Mouse (Mus musculus) hindbrain, embryonic 16.5 days (tissue): Measurements from ENCODE around the gene Zfp512b. TPM values are rescaled to one million over a fixed set of nuclear protein-coding genes. Genes with fewer than 3 reads are reported as not detected.

Experiments used
- ATAC-seq: fragments of 200-750 bp; cut with Nextera tagmentation; 2 replicates; pipeline ENCODE4 v1.8.0; 2017; ENCODE audit warnings: moderate TSS enrichment, moderate library complexity
- H3K27ac ChIP-seq: fragments of 300-500 bp; sonication (generic); 2 replicates; pipeline ENCODE4 v1.5.1; 2014; ENCODE audit warnings: low read depth, mild to moderate bottlenecking, control low read depth, low read length, moderate library complexity
- H3K27me3 ChIP-seq: fragments of 300-500 bp; sonication (generic); replicated peaks from 2 replicates; pipeline ENCODE4 v1.6.1; 2014; ENCODE audit warnings: low read length; ENCODE audit not compliant: control insufficient read depth, insufficient read depth
- H3K36me3 ChIP-seq: fragments of 300-500 bp; sonication (generic); 2 replicates; pipeline ENCODE4 v1.6.1; 2014; ENCODE audit warnings: mild to moderate bottlenecking, low read length, moderate library complexity, mixed read lengths; ENCODE audit not compliant: control insufficient read depth, insufficient read depth
- H3K4me1 ChIP-seq: fragments of 300-500 bp; sonication (generic); 2 replicates; pipeline ENCODE4 v1.6.1; 2014; ENCODE audit warnings: low read depth, low read length; ENCODE audit not compliant: control insufficient read depth, insufficient read depth
- H3K4me2 ChIP-seq: fragments of 300-500 bp; sonication (generic); 2 replicates; pipeline ENCODE4 v1.6.1; 2014; ENCODE audit warnings: mild to moderate bottlenecking, low read length, control low read depth, moderate library complexity
- H3K4me3 ChIP-seq: fragments of 300-500 bp; sonication (generic); 2 replicates; pipeline ENCODE4 v1.5.1; 2014; ENCODE audit warnings: mild to moderate bottlenecking, low read length, control low read depth, moderate library complexity
- H3K9ac ChIP-seq: fragments of 300-500 bp; sonication (generic); 2 replicates; pipeline ENCODE4 v1.6.1; 2014; ENCODE audit warnings: low read depth, mild to moderate bottlenecking, control low read depth, low read length, moderate library complexity
- H3K9me3 ChIP-seq: fragments of 300-500 bp; sonication (generic); 2 replicates; pipeline ENCODE4 v1.6.1; 2014; ENCODE audit warnings: mild to moderate bottlenecking, low read length, moderate library complexity; ENCODE audit not compliant: control insufficient read depth
- WGBS: fragments of 180-500 bp; shearing (Covaris S2); extraction: QIAGEN DNeasy Blood & Tissue Kit; methylation state at CpG from one replicate; pipeline ENCODE4 v1.1.7; 2014; 5-methylcytosine and 5-hydroxymethylcytosine counted together
- polyA plus RNA-seq: library from polyadenylated mRNA; unstranded; fragments of >200 nt; fragmentation: Nextera tagmentation; extraction: Ambion mirVana; gene quantifications from 2 replicates; pipeline ENCODE4 v1.2.1, GENCODE M21; 2015

Zfp512b gene
- polyA plus RNA-seq, 1 experiment from 2014 or later, result 44.9 TPM

- no peaks in the 10 kb centered on the region; the same call in 1 of the 2 replicates for H3K36me3 ChIP-seq
- 0 out of 2 replicates have a peak, but pooled peaks have one; percentile 18 for ATAC-seq
- H3K27ac ChIP-seq, result no peak overlapping the region
- H3K4me3 ChIP-seq, result no peak overlapping the region
- no peaks in the 10 kb centered on the region for H3K9me3 ChIP-seq
- H3K4me2 ChIP-seq, result no peak overlapping the region
- no peaks in the 10 kb centered on the region for H3K4me1 ChIP-seq
- H3K27me3 ChIP-seq, result no peaks in the 10 kb centered on the region
- WGBS, result 76% methylated on average over 6 of the region's 6 CpGs
- H3K9ac ChIP-seq, result no peak overlapping the region
Observed at GRCm38 (mm10) chr2:181570921-181571595, 21.5 kb downstream of the Zfp512b start.

GRCm38 (mm10) chr2:181570375-181570774 is 22.2 kb downstream of the Zfp512b start:
- no peak for ATAC-seq
- no peaks in the 10 kb centered on the region for H3K4me1 ChIP-seq
- no peaks in the 10 kb centered on the region; the same call in 1 of the 2 replicates for H3K36me3 ChIP-seq

GRCm38 (mm10) chr2:181569856-181570255 is 22.7 kb downstream of the Zfp512b start:
- no peaks in the 10 kb centered on the region; the same call in 1 of the 2 replicates for H3K9me3 ChIP-seq
- H3K9ac ChIP-seq, result no peak overlapping the region
- no peak overlapping the region for H3K4me3 ChIP-seq
- no peak overlapping the region for H3K4me2 ChIP-seq
- no peaks in the 10 kb centered on the region for H3K27me3 ChIP-seq
- no peak overlapping the region for H3K27ac ChIP-seq
- no peaks in the 10 kb centered on the region; the same call in 1 of the 2 replicates for H3K36me3 ChIP-seq
- no peaks in the 10 kb centered on the region for H3K4me1 ChIP-seq
- no peak for ATAC-seq
- 94% methylated on average over 10 of the region's 10 CpGs for WGBS

More at GRCm38 (mm10) chr2:181570375-181570774, 22.2 kb downstream of the Zfp512b start:
- Histone ChIP-seq H3K9me3 (no peaks in the 10 kb centered on the region; the same call in 1 of the 2 replicates), H3K27me3 (no peaks in the 10 kb centered on the region), H3K4me3 (no peak overlapping the region), H3K9ac (no peak overlapping the region), H3K27ac (no peak overlapping the region), H3K4me2 (no peak overlapping the region)
- 94% methylated on average over 8 of the region's 8 CpGs for WGBS

GRCm38 (mm10) chr2:181568272-181569008 is 24.2 kb downstream of the Zfp512b start:
- Histone ChIP-seq H3K4me1 (no peaks in the 10 kb centered on the region), H3K9ac (no peak overlapping the region), H3K4me3 (no peak overlapping the region), H3K4me2 (no peak overlapping the region), H3K9me3 (no peaks in the 10 kb centered on the region; the same call in 1 of the 2 replicates), H3K36me3 (no peaks in the 10 kb centered on the region), H3K27me3 (no peaks in the 10 kb centered on the region), H3K27ac (no peak overlapping the region)
- 77% methylated on average over 7 of the region's 7 CpGs for WGBS
- no peak for ATAC-seq

GRCm38 (mm10) chr2:181567338-181567737 is 25.3 kb downstream of the Zfp512b start:
- H3K27me3 ChIP-seq, result no peaks in the 10 kb centered on the region
- no peak overlapping the region for H3K9ac ChIP-seq
- H3K36me3 ChIP-seq, result no peaks in the 10 kb centered on the region
- H3K4me1 ChIP-seq, result no peaks in the 10 kb centered on the region
- no peak overlapping the region for H3K4me3 ChIP-seq
- H3K27ac ChIP-seq, result no peak overlapping the region
- H3K9me3 ChIP-seq, result no peaks in the 10 kb centered on the region; the same call in 1 of the 2 replicates
- no peak for ATAC-seq
- H3K4me2 ChIP-seq, result no peak overlapping the region
- WGBS, result 88% methylated on average over 3 of the region's 3 CpGs

- ATAC-seq, result no peak
- H3K36me3 ChIP-seq, result peaks cover 35% of the 10 kb centered on the region
- H3K4me2 ChIP-seq, result no peak overlapping the region
- no peaks in the 10 kb centered on the region for H3K4me1 ChIP-seq
- H3K9me3 ChIP-seq, result no peaks in the 10 kb centered on the region
- no peak overlapping the region for H3K27ac ChIP-seq
- no peak overlapping the region for H3K4me3 ChIP-seq
- no peak overlapping the region for H3K9ac ChIP-seq
- no peaks in the 10 kb centered on the region for H3K27me3 ChIP-seq
Observed at GRCm38 (mm10) chr2:181553772-181554171, 38.8 kb downstream of the Zfp512b start.

GRCm38 (mm10) chr2:181550233-181550632 is 42.4 kb downstream of the Zfp512b start:
- Histone ChIP-seq H3K9me3 (no peaks in the 10 kb centered on the region), H3K4me2 (no peak overlapping the region), H3K36me3 (peaks cover 43% of the 10 kb centered on the region), H3K27me3 (no peaks in the 10 kb centered on the region), H3K4me3 (no peak overlapping the region), H3K4me1 (no peaks in the 10 kb centered on the region), H3K27ac (no peak overlapping the region), H3K9ac (no peak overlapping the region)
- no peak for ATAC-seq
- 100% methylated on average over 2 of the region's 2 CpGs for WGBS

- Histone ChIP-seq H3K9ac (no peak overlapping the region), H3K4me1 (no peaks in the 10 kb centered on the region), H3K27ac (no peak overlapping the region), H3K4me3 (no peak overlapping the region), H3K9me3 (no peaks in the 10 kb centered on the region), H3K36me3 (peaks cover 43% of the 10 kb centered on the region), H3K27me3 (no peaks in the 10 kb centered on the region), H3K4me2 (no peak overlapping the region)
- WGBS, result 85% methylated on average over 5 of the region's 5 CpGs
- no peak for ATAC-seq
Observed at GRCm38 (mm10) chr2:181548682-181549081, 43.9 kb downstream of the Zfp512b start.

- H3K27ac ChIP-seq, result no peak overlapping the region
Observed at GRCm38 (mm10) chr2:181548227-181548626, 44.4 kb downstream of the Zfp512b start.

More at GRCm38 (mm10) chr2:181548227-181548626, 44.4 kb downstream of the Zfp512b start:
- Histone ChIP-seq H3K4me3 (no peak overlapping the region), H3K27me3 (no peaks in the 10 kb centered on the region), H3K4me2 (no peak overlapping the region), H3K9ac (no peak overlapping the region), H3K9me3 (no peaks in the 10 kb centered on the region), H3K4me1 (no peaks in the 10 kb centered on the region), H3K36me3 (peaks cover 43% of the 10 kb centered on the region)
- no peak for ATAC-seq
- WGBS, result 71% methylated on average over 1 of the region's 1 CpGs
